Mouse (Mus musculus) liver, embryonic 16.5 days (tissue): ENCODE results near the gene Pgbd5. TPM values are rescaled to one million over a fixed set of nuclear protein-coding genes. Genes with fewer than 3 reads are reported as not detected.

Experiments used
- ATAC-seq: fragments of 200-750 bp; cut with Nextera tagmentation; 2 replicates; pipeline ENCODE4 v1.8.0; 2017; ENCODE audit warnings: low read depth, mild to moderate bottlenecking, moderate number of reproducible peaks, moderate library complexity
- H3K27ac ChIP-seq: fragments of 300-500 bp; sonication (generic); 2 replicates; pipeline ENCODE4 v1.5.1; 2014; ENCODE audit warnings: mild to moderate bottlenecking, low read length
- H3K27me3 ChIP-seq: fragments of 300-500 bp; sonication (generic); 2 replicates; pipeline ENCODE4 v1.6.1; 2014; ENCODE audit warnings: low read depth, low read length, mixed read lengths; ENCODE audit not compliant: control insufficient read depth, insufficient read depth
- H3K36me3 ChIP-seq: fragments of 300-500 bp; sonication (generic); 2 replicates; pipeline ENCODE4 v1.6.1; 2014; ENCODE audit warnings: mild to moderate bottlenecking; ENCODE audit not compliant: control insufficient read depth, insufficient read depth
- H3K4me1 ChIP-seq: fragments of 300-500 bp; sonication (generic); 2 replicates; pipeline ENCODE4 v1.6.1; 2014; ENCODE audit warnings: low read depth, low read length, mixed read lengths; ENCODE audit not compliant: control insufficient read depth
- H3K4me2 ChIP-seq: fragments of 300-500 bp; sonication (generic); 2 replicates; pipeline ENCODE4 v1.6.1; 2014; ENCODE audit warnings: low read depth, low read length, mixed read lengths
- H3K4me3 ChIP-seq: fragments of 300-500 bp; sonication (generic); 2 replicates; pipeline ENCODE4 v1.5.1; 2014; ENCODE audit warnings: low read depth, mild to moderate bottlenecking, low read length
- H3K9ac ChIP-seq: fragments of 300-500 bp; sonication (generic); 2 replicates; pipeline ENCODE4 v1.6.1; 2014; ENCODE audit warnings: low read depth, low read length
- H3K9me3 ChIP-seq: fragments of 300-500 bp; sonication (generic); replicated peaks from 2 replicates; pipeline ENCODE4 v1.6.1; 2016; ENCODE audit warnings: low read length; ENCODE audit not compliant: control insufficient read depth
- WGBS: fragments of 180-500 bp; shearing (Covaris S2); extraction: QIAGEN DNeasy Blood & Tissue Kit; methylation state at CpG from one replicate; pipeline ENCODE4 v1.1.7; 2014; ENCODE audit not compliant: insufficient replicate concordance; 5-methylcytosine and 5-hydroxymethylcytosine counted together
- polyA plus RNA-seq: library from polyadenylated mRNA; unstranded; fragments of >200 nt; fragmentation: Nextera tagmentation; extraction: Ambion mirVana; gene quantifications from 2 replicates; pipeline ENCODE4 v1.2.1, GENCODE M21; 2015

The Pgbd5 gene
- polyA plus RNA-seq, 1 experiment from 2014 or later: 0.11 TPM

DNA sequence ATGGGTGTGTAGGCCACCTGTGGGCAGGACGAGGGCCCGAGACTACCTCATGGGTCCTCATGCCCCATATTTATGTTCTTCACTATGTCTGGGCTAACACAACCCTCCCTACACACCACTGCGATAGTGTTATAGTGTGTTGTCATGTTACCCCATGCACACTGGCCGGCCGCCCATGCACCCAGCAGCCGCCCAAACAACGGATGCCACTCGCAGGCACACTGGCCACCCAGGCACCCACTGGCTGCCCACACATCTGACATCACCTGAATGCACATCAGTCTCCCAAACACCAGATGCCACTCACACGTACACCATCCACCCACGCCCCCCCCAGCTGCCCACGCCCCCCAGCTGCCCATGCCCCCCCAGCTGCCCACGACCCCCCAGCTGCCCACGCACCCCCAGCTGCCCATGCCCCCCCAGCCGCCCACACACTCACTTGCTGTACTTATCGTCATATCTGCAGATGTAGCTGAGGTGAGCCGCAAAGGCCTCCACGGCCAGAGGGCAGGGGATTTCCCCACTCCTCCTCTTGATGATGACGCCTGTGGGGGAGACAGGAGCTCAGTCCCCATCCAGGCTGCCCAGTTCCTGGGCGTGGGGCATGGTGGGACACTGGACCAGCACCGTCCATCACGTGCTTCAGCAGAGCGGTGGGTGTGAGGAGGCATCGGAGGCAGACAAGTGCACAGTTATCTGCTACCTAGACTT lies 67.9 kb downstream of the Pgbd5 start:
- 71% methylated on average over 23 of the region's 23 CpGs for WGBS
- H3K27me3 ChIP-seq: no peaks in the 10 kb centered on the region
- no peaks in the 10 kb centered on the region for H3K9me3 ChIP-seq
- ATAC-seq: no peak
- H3K36me3 ChIP-seq: no peaks in the 10 kb centered on the region
- H3K4me1 ChIP-seq: no peaks in the 10 kb centered on the region
- H3K4me2 ChIP-seq: no peak overlapping the region
- H3K27ac ChIP-seq: no peak overlapping the region
- H3K9ac ChIP-seq: no peak overlapping the region
- H3K4me3 ChIP-seq: no peak overlapping the region

DNA sequence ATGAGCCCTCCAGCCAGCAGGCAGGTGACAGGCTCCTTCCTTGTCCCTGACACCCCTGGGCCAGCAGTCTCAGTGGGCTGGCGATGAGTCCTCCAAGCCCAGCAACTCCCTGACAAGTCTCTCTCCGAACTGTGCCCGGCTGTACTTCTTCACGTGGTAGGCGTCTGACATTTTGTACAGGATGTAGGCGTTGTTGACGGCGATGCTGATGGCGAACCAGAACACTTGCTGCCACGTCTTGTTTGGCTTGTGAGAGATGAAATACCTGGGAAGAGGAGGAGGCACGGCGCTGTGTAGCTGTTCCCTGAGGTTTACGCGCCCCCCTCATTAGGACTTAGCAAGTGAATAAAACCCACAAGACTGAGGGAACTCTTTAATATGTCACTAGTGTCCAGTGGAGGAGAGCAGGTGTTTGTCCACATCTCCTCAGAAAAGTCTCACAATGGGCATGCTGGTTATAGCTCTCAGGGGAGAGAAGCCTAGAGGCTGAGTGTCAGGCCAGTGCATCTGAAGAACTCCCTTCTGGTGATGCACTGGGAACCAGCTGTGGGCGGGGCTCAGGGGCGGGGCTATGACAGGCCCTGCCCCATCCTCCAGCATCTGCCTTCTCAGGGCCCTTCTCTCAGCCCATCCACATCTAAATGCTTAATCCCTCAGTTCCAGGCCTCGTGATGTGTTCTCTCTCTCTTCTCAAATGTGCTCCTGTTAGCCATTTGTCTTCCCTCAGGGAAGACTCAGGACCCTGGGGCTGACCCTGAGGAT lies 68.9 kb downstream of the Pgbd5 start:
- H3K27ac ChIP-seq: no peak overlapping the region
- no peaks in the 10 kb centered on the region for H3K9me3 ChIP-seq
- no peaks in the 10 kb centered on the region for H3K4me1 ChIP-seq
- no peaks in the 10 kb centered on the region for H3K27me3 ChIP-seq
- no peaks in the 10 kb centered on the region for H3K36me3 ChIP-seq
- ATAC-seq: no peak
- no peak overlapping the region for H3K4me3 ChIP-seq
- 66% methylated on average over 17 of the region's 17 CpGs for WGBS
- H3K4me2 ChIP-seq: no peak overlapping the region
- no peak overlapping the region for H3K9ac ChIP-seq

DNA sequence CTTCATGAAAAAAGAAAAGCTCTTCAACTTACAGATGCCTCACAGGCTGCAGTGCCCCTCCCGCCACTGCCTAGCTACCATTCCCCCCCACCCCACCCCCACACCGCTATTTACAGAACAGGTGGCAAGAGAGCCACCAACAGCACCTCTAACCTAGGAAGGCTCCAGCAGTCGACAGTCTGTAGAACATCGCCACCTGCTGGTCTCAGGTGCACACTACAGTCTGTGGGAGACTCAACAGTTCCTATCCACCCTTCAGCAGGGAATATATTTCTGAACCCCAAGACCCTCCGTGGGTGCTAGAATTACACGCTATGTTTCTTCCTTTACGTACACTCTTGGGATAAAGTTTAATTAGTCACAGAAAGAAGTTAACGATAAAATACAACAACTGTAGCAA lies 71.2 kb downstream of the Pgbd5 start:
- no peak for ATAC-seq
- Histone ChIP-seq H3K27ac (no peak overlapping the region), H3K36me3 (no peaks in the 10 kb centered on the region), H3K9me3 (no peaks in the 10 kb centered on the region), H3K4me1 (no peaks in the 10 kb centered on the region), H3K27me3 (no peaks in the 10 kb centered on the region), H3K4me2 (no peak overlapping the region), H3K4me3 (no peak overlapping the region), H3K9ac (no peak overlapping the region)
- WGBS: 16% methylated on average over 8 of the region's 8 CpGs

DNA sequence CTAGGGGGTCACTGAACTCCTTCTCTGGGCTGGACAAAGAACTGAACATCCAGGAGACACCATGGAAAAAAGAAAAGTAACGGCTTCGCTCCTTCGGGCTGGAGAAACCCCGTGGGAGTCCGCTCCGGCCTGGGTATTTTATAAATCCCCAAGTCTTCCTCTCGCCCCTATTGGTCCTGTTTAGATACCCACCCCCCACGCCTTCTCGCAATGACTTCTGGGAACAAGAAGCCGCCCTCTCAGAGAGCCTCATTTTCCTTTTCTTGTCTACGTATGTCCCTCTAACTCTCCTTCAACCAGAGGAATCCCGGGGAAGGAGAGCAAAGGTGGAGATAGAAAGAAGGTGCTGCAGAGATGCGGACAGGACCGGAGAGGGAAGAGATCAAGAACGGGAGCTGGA lies 76.1 kb downstream of the Pgbd5 start:
- Histone ChIP-seq H3K9me3 (no peaks in the 10 kb centered on the region), H3K36me3 (no peaks in the 10 kb centered on the region), H3K9ac (no peak overlapping the region), H3K4me2 (no peak overlapping the region), H3K4me3 (no peak overlapping the region), H3K4me1 (no peaks in the 10 kb centered on the region), H3K27ac (no peak overlapping the region), H3K27me3 (no peaks in the 10 kb centered on the region)
- ATAC-seq: no peak
- 84% methylated on average over 15 of the region's 15 CpGs for WGBS

DNA sequence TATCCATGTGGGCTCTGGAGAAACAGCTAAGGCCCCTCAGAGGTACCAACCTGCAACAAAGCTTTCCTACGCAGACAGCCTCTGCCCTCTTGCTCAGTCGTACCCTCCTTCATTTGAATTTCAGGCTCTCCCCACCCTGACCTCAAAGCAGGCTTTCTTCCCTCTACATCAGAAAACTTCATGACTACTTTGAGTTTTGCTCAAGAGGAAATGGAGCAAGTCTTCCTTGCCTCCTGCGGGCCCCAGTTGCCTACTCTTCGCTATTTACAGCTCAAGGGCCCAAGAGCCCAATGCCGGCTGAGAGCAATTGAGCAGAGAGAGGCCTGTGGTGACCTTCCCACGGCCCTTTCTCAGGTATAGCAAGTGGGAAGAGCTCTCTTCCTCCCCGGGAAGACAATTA lies 76.9 kb downstream of the Pgbd5 start:
- Histone ChIP-seq H3K9me3 (no peaks in the 10 kb centered on the region), H3K27ac (no peak overlapping the region), H3K4me2 (no peak overlapping the region), H3K4me3 (no peak overlapping the region), H3K36me3 (no peaks in the 10 kb centered on the region), H3K9ac (no peak overlapping the region), H3K4me1 (no peaks in the 10 kb centered on the region), H3K27me3 (no peaks in the 10 kb centered on the region)
- 0 out of 2 replicates have a peak, but pooled peaks have one; percentile 7 for ATAC-seq
- 62% methylated on average over 7 of the region's 7 CpGs for WGBS

DNA sequence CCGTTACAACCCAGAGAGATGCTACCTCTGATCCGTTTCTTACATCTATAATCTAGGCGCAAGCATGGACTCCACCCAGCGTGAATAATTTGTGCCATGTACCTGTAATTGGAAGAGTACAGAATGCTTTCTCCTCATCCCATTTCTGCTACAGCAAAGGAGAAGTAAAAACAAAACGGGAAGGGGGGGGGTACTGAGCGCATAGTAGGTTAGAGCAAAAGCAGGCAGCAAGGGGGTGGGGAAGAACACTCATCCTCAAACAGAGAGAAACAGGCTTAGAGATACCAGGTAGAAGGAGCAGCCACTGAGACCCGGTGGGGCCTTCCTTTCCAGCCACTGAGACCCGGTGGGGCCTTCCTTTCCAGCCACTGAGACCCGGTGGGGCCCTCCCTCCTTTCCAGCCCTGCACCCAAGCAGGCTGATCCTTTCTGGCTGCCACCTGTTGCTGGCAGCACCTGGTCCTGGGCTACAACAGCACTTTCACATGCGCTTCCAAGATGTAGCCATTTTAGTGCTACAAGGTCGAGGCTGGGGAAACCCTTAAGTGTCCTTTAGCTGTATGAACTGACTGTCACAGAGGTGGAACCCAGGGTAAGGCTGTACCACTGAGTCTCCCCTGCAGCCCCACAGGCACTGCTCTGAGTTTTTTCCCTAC lies 77.6 kb downstream of the Pgbd5 start:
- Histone ChIP-seq H3K36me3 (no peaks in the 10 kb centered on the region), H3K27ac (peak overlapping the region; percentile 24), H3K4me3 (0 out of 2 replicates have a peak overlapping the region, but pooled peaks have one; percentile 11), H3K9ac (no peak overlapping the region), H3K27me3 (no peaks in the 10 kb centered on the region), H3K9me3 (no peaks in the 10 kb centered on the region), H3K4me1 (no peaks in the 10 kb centered on the region), H3K4me2 (peak overlapping the region; percentile 5; the same call in 1 of the 2 replicates)
- ATAC-seq: no peak
- WGBS: 58% methylated on average over 11 of the region's 11 CpGs

DNA sequence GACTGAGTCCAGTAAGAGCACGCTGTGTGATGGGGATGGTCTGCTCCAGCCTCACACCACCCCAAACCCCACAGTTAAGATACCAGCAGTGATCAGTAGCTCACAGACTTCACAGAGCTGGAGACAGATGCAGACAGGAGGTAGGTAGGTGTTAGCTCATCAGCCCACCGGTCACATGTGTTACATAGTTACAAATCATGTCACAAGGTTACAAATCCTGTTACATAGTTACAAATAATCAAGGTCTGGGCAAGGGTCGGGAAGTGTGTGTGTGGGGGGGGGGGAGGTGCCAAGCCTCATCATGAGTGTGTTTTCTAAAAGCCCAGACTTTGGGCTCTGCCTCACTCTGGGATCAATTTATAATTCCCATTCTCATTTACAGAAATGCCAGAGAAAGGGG lies 78.5 kb downstream of the Pgbd5 start:
- no peak for ATAC-seq
- no peak overlapping the region for H3K4me2 ChIP-seq

DNA sequence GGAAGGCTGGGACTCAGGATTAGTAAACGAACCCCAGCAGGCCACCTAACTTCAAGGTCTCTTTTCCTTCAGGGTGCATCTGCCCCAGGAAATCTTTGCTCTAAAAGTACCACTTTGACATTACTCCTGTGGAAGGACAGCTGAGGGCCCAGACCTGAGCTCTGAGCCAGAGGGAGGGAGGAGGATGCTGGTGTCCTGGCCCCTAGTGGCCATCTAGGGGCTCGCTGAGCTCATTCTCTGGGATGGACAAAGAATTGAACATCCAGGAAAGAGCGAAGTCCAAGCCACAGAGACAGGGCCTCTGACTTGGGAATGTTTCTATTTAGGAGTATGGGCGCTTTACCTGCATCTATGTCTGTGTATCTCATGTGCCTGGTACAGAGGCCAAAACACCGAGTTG lies 87.8 kb downstream of the Pgbd5 start:
- H3K27ac ChIP-seq: no peak overlapping the region
- no peaks in the 10 kb centered on the region for H3K9me3 ChIP-seq
- ATAC-seq: no peak
- no peak overlapping the region for H3K4me2 ChIP-seq
- H3K36me3 ChIP-seq: no peaks in the 10 kb centered on the region
- H3K27me3 ChIP-seq: no peaks in the 10 kb centered on the region
- no peak overlapping the region for H3K4me3 ChIP-seq
- WGBS: 47% methylated on average over 5 of the region's 5 CpGs
- no peak overlapping the region for H3K9ac ChIP-seq
- H3K4me1 ChIP-seq: no peaks in the 10 kb centered on the region

More for the DNA sequence above, 78.5 kb downstream of the Pgbd5 start:
- no peaks in the 10 kb centered on the region for H3K9me3 ChIP-seq
- H3K27ac ChIP-seq: no peak overlapping the region
- no peak overlapping the region for H3K4me3 ChIP-seq
- H3K36me3 ChIP-seq: no peaks in the 10 kb centered on the region
- H3K27me3 ChIP-seq: no peaks in the 10 kb centered on the region
- H3K4me1 ChIP-seq: no peaks in the 10 kb centered on the region
- H3K9ac ChIP-seq: no peak overlapping the region
- 56% methylated on average over 3 of the region's 3 CpGs for WGBS

DNA sequence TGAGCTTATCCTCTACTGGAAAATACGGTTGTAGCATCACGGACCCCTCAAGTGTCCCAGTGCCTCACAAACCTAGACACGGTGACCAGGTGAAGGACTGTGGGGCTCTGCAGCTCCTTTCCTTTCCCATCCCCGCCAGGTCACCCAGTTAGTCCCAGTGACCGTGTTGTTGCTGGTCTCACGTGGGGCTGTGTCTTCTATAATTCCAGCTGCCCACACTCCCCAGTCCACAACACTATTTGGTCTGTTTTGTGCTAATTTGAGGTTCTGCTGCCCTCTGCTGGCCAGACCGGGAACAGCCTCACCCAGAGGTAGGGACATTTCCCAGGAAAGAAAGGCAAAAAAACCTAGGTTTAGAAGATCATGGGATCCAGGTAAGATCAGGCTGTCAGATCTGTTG lies 89.8 kb downstream of the Pgbd5 start:
- ATAC-seq: no peak
- WGBS: 31% methylated on average over 7 of the region's 7 CpGs

More for the DNA sequence above, 89.8 kb downstream of the Pgbd5 start:
- no peaks in the 10 kb centered on the region; the same call in 1 of the 2 replicates for H3K4me1 ChIP-seq
- no peak overlapping the region for H3K4me3 ChIP-seq
- H3K27me3 ChIP-seq: no peaks in the 10 kb centered on the region
- H3K9me3 ChIP-seq: no peaks in the 10 kb centered on the region
- no peak overlapping the region for H3K9ac ChIP-seq
- H3K4me2 ChIP-seq: no peak overlapping the region
- no peak overlapping the region for H3K27ac ChIP-seq
- H3K36me3 ChIP-seq: no peaks in the 10 kb centered on the region
